Mouse (Mus musculus): ENCODE data around the gene Fancm.
A peak's percentile ranks its signal among the peaks of the same experiment; 100 is the strongest.
"Not testable (repeated sequence)": the region's sequence is repeated elsewhere in the genome, so short reads cannot be mapped to it uniquely, and the experiment has no call there.

Gene Fancm

GRCm38 (mm10) chr12:65119451-65119850 lies 44.0 kb downstream of the Fancm start:
- no peak for DNase-seq (ENCODE audit: low spot score)

DNA sequence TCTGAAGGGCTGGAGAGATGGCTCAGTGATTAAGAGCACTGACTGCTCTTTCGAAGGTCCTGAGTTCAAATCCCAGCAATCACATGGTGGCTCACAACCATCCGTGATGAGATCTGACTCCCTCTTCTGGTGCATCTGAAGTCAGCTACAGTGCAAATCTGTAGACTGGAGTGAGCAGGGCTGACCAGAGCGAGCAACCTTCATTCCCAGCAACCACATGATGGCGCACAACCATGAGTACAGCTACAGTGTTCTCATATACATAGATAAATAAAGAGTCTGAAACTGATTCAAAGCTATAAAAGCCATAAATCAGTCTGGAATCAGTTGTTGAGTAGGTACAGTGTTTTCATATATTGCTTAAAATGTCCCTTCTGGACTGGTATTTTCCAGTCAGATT lies 60.7 kb downstream of the Fancm start:
- DNase-seq (ENCODE audit: low spot score) = not testable (repeated sequence)

DNA sequence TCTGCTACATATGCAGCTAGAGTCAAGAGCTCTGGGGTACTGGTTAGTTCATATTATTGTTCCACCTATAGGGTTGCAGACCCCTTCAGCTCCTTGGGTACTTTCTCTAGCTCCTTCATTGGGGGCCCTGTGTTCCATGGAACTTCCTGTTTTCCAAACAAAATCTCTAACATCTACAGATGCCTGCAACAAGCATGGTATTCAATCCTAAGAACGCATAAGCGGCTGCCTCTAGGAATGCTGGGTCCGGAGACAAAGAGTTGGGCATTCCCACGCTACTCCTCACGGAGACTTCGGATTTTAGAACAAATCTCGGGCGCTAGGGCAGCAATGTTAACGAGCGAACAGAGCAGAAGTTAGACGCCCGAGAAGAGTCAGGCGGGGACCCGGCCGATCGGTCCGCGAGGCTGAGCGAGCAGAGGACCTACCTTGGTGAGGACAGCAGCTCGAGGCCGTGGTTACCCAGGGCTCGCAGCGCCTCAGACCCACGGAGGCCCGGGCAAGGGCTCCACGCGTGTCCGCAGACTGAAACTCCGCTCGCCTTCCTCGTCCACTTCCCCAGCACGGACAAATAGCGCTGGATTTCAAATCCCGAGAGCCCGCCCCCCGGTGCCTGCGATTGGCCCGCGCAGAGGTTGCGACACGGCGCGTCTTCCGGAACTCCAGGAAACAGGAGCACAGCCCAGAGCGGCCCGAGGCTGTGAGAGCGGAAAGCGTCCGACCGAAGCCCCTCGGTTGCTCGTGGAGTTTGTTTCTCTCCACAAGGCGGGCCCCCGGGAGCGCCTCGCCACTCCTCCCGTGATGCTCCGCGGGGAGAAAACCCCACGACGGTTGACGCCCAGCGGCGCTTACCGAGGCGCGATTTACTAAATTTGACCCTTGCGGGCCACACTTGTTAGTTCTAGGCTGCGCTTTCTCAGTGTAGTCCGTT lies 96.9 kb downstream of the Fancm start, which contains the start of gene Mis18bp1:
Mis18bp1 (minus strand) TSS at position 584 of the 931 bp plus-strand sequence.
- peak; percentile 94 for DNase-seq (ENCODE audit: low spot score)

DNA sequence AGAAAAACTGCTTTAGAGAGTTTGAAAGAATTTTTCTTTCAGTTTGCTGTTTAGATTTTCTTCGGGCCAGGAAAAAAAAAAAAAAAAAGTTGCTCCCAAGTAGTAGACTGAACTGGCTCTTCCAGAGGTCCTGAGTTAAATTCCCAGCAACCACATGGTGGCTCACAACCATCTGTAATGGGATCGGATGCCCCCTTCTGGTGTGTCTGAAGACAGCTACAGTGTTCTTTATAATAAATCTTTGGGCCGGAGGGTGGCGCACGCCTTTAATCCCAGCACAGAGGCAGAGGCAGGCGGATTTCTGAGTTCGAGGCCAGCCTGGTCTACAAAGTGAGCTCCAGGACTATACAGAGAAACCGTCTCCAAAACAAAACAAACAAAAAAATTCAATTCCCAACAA lies 97.6 kb downstream of the Fancm start:
- DNase-seq (ENCODE audit: low spot score) = peak; percentile 65

GRCm38 (mm10) chr12:65173736-65174135 lies 98.3 kb downstream of the Fancm start:
- no peak for DNase-seq (ENCODE audit: low spot score)

Measured in layer of hippocampus, adult 11-12 months (tissue).